Mouse (Mus musculus): Measurements from ENCODE around the gene Prr22. TPM values are rescaled to one million over a fixed set of nuclear protein-coding genes. Genes with fewer than 3 reads are reported as not detected.

Gene Prr22
- total RNA-seq, 2 experiments from 2014 or later = 0.79 to 1.9 TPM

- TF ChIP-seq CTCF (conservative IDR thresholded peaks at IDR 0.05) = no peak
- H3K27ac ChIP-seq = no peak overlapping the region
- H3K4me3 ChIP-seq = no peak overlapping the region
- no peak for DNase-seq (ENCODE audit: low spot score in 2 of 2)
Observed at GRCm38 (mm10) chr17:56751404-56752072, 18.5 kb upstream of the Prr22 start.

- no peak overlapping the region for H3K4me3 ChIP-seq
- H3K27ac ChIP-seq = no peak overlapping the region
- DNase-seq (ENCODE audit: low spot score in 2 of 2) = no peak
- TF ChIP-seq CTCF (conservative IDR thresholded peaks at IDR 0.05) = no peak
Observed at GRCm38 (mm10) chr17:56753452-56753851, 16.6 kb upstream of the Prr22 start.

GRCm38 (mm10) chr17:56754271-56755185, 15.5 kb upstream of the Prr22 start:
- no peak for DNase-seq (ENCODE audit: low spot score in 2 of 2)
- no peak for TF ChIP-seq CTCF (conservative IDR thresholded peaks at IDR 0.05)
- Histone ChIP-seq H3K4me3 (no peak overlapping the region), H3K27ac (no peak overlapping the region)

DNA sequence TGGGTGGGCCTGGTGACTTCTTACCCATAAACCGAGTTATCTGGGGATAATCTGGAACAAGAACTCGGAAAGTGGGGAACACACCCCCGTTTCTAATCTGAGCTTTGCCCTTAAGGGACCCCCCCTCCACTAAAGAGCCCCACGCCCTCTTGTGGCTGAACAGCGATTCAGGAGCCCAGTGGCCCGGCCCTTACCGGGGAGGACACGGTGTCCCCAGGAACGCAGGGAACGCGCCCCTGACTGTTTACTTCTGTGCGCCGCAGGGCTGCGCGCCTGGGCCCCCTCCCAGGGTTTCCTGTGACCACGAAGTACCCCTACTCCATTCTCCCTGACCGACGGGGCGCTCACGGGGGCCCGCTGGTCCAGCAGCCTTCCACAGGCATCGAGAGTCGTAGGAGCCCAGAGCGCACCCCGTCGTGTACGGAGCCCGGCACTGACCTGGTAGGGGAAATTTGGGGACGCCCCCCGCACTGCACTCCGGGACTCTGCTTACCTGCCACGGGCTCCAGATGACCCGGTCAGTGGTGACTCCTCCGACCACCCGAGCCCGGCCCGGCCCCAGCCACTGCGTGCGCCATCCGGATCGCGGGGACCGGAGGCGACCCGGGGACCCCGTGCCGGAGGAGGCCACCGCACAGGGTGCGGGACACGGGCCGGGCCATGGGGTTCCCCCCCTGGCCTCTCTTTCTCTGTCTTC, 13.2 kb upstream of the Prr22 start:
- peak; percentile 64 for TF ChIP-seq CTCF (conservative IDR thresholded peaks at IDR 0.05)
- H3K27ac ChIP-seq = no peak overlapping the region
- no peak for DNase-seq (ENCODE audit: low spot score in 2 of 2)
- H3K4me3 ChIP-seq = peak overlapping the region; percentile 40

DNA sequence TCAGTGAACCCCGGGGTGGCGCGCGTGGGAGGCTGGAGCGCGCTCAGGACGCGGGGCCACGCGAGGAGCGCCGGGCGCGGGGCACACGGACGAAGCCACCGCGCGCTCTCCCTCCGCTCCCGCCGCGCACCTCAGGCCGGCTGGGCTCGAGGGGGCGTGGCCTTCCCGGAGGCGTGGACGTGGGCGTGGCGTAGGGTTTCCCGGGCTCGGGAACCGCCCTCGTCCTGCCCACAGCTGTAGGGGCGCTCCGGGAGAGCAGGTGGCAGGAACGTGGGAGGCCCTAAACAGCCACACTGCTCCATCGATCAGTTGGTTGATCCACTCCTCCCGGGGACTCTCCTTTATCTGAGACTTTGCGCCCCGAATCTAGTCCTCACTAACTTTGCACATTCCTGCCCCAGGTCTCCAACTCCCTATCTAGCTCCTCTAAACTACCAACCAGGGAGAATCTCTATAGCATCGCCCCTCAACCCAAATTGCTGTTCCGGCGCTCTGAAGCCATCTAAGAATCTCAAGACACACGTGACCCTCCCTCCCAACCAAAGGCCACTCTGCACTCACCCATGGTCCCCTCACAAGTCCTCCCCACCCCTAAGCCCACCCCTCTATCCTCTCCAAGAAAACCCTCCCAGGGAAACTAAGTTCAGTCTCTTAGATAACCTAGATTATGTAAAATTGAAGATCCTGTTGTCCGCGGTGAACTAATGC, 12.5 kb upstream of the Prr22 start, which contains the start of gene Nrtn:
Gene Nrtn, minus strand, starts transcription at position 115 of the 708 bp plus-strand sequence.
- no peak within 1 kb of the TSS for H3K27ac ChIP-seq
- H3K4me3 ChIP-seq = peak within 1 kb of the TSS; percentile 40
- DNase-seq (ENCODE audit: low spot score in 2 of 2) = peak in 1 of 2 experiments; percentile 65
- no peak for TF ChIP-seq CTCF (conservative IDR thresholded peaks at IDR 0.05)

- Histone ChIP-seq H3K4me3 (no peak overlapping the region), H3K27ac (no peak overlapping the region)
- peak in 1 of 2 experiments; percentile 77 for DNase-seq (ENCODE audit: low spot score in 2 of 2)
- TF ChIP-seq CTCF (conservative IDR thresholded peaks at IDR 0.05) = peak; percentile 78
Observed at GRCm38 (mm10) chr17:56758132-56758531, 11.9 kb upstream of the Prr22 start.

GRCm38 (mm10) chr17:56759261-56759660, 10.8 kb upstream of the Prr22 start:
- no peak for TF ChIP-seq CTCF (conservative IDR thresholded peaks at IDR 0.05)
- H3K27ac ChIP-seq = no peak overlapping the region
- no peak for DNase-seq (ENCODE audit: low spot score in 2 of 2)
- no peak overlapping the region for H3K4me3 ChIP-seq

DNA sequence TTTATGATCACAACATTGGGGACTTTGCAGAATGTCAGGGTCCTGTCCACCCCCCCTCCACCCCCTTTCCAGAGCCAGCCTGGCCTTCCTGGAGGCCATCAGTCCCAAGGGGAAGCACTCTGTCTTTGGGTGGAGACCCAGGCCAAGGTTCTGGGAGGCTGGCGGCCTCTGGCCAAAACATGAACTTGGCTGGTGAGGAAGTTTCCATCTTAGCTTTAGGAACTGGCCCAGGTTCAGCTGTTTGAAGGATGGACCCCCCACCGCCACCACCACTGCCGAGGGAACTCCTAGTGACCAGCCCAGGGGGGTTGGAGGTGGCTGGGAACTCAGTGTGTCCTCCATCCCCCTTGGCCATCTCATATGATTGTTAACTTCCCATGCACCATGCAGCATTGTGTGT, 9.0 kb upstream of the Prr22 start:
- DNase-seq (ENCODE audit: low spot score in 2 of 2) = no peak
- TF ChIP-seq CTCF (conservative IDR thresholded peaks at IDR 0.05) = no peak

DNA sequence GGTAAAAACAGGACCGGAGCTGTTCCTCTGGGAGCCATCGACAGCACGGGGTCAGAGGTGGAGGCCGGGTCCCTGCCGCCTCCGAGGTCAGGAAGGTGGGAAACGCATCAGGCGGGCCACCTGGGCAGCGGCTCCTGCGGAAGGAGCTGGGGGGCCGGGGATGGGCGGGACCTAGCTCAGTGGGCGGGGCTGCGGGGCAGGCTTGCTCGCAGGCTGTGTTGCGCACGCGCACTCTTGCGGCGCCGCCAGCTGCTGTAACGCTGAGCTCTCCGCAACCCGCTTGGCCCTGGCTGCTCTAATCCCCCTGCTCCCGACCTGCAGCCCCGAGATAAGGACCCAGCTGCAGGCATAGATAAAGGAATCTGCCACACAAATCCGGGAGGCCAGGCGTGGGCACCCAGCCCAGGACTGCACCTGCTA, 8.0 kb upstream of the Prr22 start:
- no peak for TF ChIP-seq CTCF (conservative IDR thresholded peaks at IDR 0.05)
- peak; percentile 78 to 87 for DNase-seq (ENCODE audit: low spot score in 2 of 2)
- peak overlapping the region; percentile 95 for H3K27ac ChIP-seq
- H3K4me3 ChIP-seq = peak overlapping the region; percentile 53

More for the DNA sequence above, 9.0 kb upstream of the Prr22 start:
- H3K4me3 ChIP-seq = no peak overlapping the region
- H3K27ac ChIP-seq = no peak overlapping the region

- peak; percentile 100 for TF ChIP-seq CTCF (conservative IDR thresholded peaks at IDR 0.05)
- DNase-seq (ENCODE audit: low spot score in 2 of 2) = peak; percentile 55 to 66
- Histone ChIP-seq H3K27ac (peak overlapping the region; percentile 95), H3K4me3 (peak overlapping the region; percentile 53)
Observed at GRCm38 (mm10) chr17:56762769-56763731, 7.0 kb upstream of the Prr22 start.

DNA sequence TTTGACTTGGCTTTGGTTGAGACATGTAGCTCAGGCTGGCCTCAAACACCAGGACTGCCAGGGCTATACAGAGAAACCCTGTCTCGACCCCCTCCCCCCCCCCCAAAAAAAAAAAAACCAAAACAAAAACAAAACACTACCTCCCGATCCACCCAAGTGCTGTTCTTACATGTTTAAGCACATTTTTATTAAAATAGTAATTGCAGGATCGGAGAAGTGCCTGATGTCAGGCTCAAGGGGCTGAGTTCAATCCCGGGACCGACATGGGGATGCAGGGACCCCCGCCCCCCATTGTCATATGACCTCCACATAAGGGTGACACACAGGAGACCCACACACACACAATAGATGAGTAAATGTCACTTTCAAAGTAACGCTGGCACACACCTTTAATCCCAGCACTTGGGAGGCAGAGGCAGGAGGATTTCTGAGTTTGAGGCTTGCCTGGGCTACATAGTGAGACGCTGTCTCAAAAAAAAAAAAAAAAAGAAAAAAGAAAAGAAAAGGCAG, 6.3 kb upstream of the Prr22 start:
- Histone ChIP-seq H3K4me3 (peak overlapping the region; percentile 91), H3K27ac (peak overlapping the region; percentile 100)
- TF ChIP-seq CTCF (conservative IDR thresholded peaks at IDR 0.05) = no peak
- DNase-seq (ENCODE audit: low spot score in 2 of 2) = no peak

All from layer of hippocampus, adult 2 months (tissue).